Mouse (Mus musculus): ENCODE results near the gene Mbnl1.

Mbnl1 gene

GRCm38 (mm10) chr3:60524127-60524526 is 51.5 kb downstream of the Mbnl1 start:
- DNase-seq = no peak

DNA sequence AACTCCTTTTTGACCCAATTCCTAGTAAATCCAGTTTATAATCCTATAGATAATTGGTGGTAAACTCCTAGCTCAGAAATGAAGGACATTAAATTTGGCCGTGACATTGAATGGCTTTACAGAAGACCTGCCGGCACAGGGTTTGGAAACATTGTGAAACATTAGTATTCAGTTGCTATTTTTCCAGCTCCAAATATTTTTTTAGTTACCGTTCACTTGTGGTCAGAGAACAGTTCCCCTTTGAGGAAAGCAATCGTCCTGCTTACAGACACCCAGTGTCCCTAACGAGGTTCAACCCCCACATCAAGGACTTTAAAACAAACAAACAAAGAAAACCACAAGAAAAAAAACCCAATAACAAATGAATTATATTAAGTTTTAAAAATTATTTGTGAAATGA is 58.7 kb downstream of the Mbnl1 start:
- DNase-seq = no peak

DNA sequence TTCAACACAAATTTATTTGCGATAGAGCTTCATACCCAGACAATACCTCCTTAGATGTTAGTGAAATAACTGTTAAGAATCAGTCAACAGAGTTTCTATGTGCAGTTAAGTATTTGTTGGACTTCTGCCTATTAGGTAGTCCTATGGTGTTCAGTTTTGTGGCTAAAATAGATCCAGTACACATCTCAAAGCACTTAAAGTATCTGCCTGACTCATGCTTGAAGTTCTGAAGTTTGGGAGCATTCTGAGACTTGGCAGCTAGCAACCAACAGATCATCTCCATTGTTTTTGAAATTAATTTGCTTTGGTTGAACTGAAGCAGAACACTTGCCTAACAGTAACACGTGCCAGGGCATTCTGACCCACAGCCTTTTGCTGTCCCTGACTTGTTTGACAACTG is 59.2 kb downstream of the Mbnl1 start:
- DNase-seq = no peak

DNA sequence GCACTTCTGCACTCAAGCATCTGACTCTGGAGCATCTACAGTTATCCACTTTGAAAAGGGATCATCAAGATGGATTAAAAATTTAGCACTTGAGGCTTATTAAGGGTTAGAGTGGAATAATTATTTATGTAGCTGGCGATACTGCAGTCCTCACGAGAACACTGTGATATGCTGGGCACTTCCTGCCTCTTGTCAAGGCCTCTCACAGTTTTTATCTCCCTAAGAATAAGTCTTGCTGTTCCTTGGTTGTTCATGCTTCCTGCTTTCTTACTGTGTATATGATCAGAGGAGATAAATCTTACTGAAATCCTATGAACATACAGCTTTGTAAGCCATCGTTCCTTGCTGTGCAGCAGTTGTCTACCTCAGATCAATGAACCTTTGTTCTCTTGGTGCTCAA is 62.6 kb downstream of the Mbnl1 start:
- DNase-seq = no peak

GRCm38 (mm10) chr3:60537063-60537462 is 64.4 kb downstream of the Mbnl1 start:
- DNase-seq = no peak

DNA sequence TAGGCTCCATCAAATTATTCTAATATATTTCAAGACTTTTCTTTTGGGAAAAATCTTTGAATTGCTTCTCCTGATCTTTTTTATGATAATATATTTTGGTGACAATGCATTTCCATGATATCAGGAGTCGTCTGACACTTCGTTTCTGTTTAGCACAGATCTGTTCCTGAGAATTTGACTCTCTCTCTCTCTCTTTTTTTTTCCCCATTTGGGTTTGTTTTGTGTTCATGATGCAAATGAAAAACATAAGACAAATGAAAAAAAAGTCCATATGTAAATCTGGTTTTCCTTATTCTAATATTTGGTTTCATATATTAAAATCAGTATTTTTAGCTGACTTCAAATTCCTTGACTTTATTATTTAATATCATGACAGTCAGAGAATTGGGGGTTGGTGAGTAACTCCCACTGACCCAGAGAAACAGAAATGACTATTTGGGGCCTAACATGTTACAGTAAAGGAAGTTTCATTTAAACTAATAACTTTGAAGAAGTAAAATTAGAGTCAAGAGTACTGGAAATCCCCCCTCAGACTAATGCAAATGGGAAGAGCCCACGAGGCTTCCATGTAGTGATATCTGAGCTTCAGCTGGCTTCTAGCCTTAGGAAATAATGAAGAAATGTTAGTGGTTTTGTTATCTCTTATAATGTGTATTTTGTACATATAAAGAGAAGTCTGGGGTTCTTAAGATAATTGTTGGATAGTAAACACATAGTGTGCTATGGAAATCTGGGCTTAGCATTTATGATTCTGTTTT is 65.8 kb downstream of the Mbnl1 start:
- no peak for DNase-seq

- no peak for DNase-seq
These were observed 68.5 kb downstream of the Mbnl1 start for GRCm38 (mm10) chr3:60541121-60541520.

DNA sequence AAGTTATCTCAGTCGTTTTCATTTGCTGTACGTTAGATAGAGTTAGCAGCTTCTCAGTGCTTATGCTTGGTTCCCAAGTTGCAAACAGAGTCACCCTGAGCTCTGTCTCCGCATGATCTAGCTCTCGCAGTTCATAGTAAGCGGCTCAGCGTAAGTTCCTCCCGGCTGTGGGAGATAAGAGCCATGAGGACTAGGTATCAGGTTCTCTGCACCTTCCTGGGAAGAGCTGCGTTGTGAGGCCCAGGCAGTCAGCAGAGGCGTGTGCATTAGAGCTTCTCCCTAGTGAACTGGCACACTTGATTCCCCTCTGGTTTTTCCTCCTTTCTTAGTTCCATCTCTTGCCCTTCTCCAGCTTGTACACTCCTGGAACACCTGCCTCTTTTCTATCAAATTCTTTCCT is 73.6 kb downstream of the Mbnl1 start:
- no peak for DNase-seq

DNA sequence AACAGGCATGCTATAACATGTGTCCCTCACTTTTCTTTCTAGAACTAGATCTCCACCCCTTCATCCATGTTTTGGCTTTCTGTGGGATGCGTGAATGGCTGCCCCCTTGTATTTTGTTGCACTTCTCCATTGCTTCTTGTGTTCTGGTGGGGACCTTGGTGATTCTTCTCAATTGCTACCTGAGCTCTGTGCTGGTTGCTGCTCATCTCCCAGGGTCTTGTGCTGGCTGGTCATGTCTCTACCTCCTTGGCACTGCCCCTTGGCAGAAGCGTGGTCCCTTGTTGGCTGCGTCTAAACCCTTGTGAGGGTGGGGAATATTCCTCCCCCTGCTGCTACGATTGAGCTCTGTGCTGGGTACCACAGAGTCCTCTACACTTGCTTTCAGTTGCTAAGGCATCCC is 74.3 kb downstream of the Mbnl1 start:
- no peak for DNase-seq

- no peak for DNase-seq
These were observed 77.9 kb downstream of the Mbnl1 start for GRCm38 (mm10) chr3:60550492-60550891.

GRCm38 (mm10) chr3:60551650-60552049 is 79.0 kb downstream of the Mbnl1 start:
- no peak for DNase-seq

GRCm38 (mm10) chr3:60553011-60553410 is 80.4 kb downstream of the Mbnl1 start:
- DNase-seq = no peak

DNA sequence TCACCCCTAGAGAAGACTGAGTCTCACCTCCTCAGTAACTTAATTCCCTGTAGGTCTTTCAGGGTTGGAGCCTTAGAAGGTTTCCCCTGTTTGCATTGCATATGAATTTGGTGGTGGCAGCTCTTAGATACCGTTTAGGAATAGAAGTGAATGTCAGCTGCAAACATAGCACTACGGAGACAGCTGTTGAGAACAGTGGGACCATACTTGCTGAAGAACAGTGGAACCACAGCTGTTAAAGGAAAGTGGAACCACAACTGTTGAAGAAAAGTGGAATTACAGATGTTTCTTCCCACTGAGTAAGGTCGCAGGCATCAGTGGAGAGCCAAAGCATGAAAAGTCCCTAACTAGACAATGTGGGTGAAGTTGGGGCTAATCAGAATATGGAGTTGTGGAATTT is 84.0 kb downstream of the Mbnl1 start:
- no peak for DNase-seq

DNA sequence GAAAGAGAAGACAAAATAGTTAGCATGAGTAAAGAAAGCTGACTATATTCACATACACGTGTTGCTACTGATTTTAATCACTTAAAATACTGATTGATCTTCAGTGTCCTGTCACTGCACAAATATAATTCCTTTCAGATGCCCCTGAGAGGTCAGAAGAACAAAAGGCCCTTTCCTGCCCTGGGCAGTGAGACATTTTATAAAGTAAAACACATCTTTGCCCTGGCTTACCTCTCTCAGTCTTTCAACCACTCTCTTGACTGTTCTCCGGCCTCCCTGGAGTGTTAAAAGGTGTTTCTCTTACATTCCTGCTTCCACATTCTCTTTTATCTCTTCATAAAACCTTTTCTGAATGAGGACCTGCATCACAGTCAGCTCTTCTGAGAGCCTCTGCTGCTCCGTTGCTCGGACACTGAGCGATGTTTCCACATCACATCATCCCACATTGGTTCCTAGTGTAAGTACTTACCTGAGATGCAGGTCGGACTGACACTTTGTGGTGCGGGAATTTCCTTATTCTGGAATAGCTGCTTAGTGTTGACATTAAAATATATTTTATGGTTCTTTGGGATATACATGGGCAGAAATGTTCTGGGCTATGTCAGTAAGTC is 85.7 kb downstream of the Mbnl1 start:
- no peak for DNase-seq

GRCm38 (mm10) chr3:60559762-60560161 is 87.1 kb downstream of the Mbnl1 start:
- DNase-seq = no peak

- DNase-seq = no peak
These were observed 91.1 kb downstream of the Mbnl1 start for GRCm38 (mm10) chr3:60563529-60564243.

DNA sequence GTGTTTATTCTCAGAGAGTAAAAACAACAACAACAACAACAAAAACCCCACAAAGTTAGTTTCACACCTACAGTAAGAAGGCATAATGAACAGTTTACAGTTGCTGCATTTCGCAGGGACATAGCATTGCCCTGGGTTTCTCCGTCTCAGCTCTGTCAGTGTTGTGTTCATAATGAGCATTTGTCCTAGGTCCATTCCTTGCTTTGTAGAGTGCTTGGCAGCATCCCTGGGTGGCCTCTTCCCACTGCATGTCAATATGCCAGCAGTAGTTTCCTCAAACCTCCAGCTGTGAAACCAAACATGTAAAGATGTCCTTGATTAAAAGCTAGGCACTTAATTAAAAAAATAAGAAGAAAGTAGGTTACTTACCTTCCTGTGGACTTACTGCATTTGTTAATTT is 91.6 kb downstream of the Mbnl1 start:
- DNase-seq = no peak

- no peak for DNase-seq
These were observed 92.6 kb downstream of the Mbnl1 start for GRCm38 (mm10) chr3:60565204-60565603.

GRCm38 (mm10) chr3:60565950-60566349 is 93.3 kb downstream of the Mbnl1 start:
- DNase-seq = no peak

DNA sequence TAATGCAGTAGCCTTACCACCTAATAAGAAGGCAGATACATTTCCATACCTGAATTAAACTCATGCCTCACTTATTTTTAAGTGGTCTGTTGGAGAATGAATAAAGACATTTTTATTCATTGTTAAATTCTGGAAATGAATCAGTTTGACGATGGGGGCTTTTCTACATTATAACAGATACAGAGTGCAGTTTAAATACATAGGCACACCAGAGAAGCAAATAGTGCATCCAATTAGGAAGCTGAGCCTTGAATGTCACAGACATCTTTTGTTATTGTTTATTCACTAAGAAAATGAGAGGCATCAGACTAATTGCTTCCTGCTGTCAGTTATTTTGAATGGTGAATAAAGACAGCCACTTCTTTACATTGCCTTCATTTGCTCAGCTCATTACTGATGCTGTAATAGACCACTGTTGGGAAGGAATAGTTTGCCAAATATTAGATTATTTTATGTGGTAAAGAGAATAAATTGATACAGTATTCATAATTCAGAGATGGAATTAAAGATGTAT is 95.6 kb downstream of the Mbnl1 start:
- DNase-seq = no peak

- DNase-seq = no peak
These were observed 96.4 kb downstream of the Mbnl1 start for GRCm38 (mm10) chr3:60568801-60569568.

GRCm38 (mm10) chr3:60569781-60570180 is 97.2 kb downstream of the Mbnl1 start:
- no peak for DNase-seq

DNA sequence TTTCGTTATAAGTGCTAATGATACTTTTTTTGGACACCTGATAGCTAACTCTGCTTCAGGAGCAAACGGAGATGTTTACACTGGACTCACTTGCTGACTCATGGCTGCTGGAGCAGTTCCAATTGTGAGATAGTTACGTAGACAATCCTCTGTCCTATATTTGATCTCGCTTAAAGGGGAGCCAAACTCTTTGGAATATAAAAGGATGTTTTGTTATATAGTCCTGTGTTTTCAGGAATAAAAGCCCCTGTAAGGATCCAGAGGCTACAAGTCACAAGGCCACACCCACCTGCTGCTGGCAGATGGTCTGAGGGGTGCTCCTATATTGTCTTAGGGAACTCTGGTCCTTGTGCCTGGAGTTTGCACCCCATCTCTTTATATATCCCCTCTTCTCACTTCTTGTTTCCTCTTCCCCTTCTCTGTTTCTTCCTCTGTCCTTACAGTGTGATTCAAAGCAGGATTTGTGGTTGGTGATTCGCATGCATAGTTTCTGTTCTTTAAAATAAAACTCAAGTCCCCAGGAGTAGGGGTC is 97.9 kb downstream of the Mbnl1 start:
- DNase-seq = no peak
